Mouse (Mus musculus) kidney, adult 2 months (tissue): ENCODE data around the gene Ano2.

Source experiments
- CTCF ChIP-seq: fragments of 200-500 bp; conservative IDR thresholded peaks from 2 replicates; pipeline ENCODE4 v1.5.1; 2011; ENCODE audit warnings: low read depth, mild to moderate bottlenecking, control low read depth, low read length, moderate library complexity, mixed read lengths; ENCODE audit not compliant: insufficient read depth, insufficient read length
- POLR2A ChIP-seq: fragments of 200-500 bp; IDR thresholded peaks from one replicate; pipeline ENCODE4 v1.6.1; 2011; ENCODE audit warnings: low read depth, low read length, control low read depth

GRCm38 (mm10) chr6:125871482-125871881 lies 181.3 kb downstream of the Ano2 start:
- TF ChIP-seq CTCF (no peak), POLR2A (no peak)
